Mouse (Mus musculus) liver, embryonic 16.5 days (tissue): ENCODE results near the gene Neurl2. TPM values are rescaled to one million over a fixed set of nuclear protein-coding genes. Genes with fewer than 3 reads are reported as not detected.
"Not testable (repeated sequence)": the region's sequence is repeated elsewhere in the genome, so short reads cannot be mapped to it uniquely, and the experiment has no call there.

Source experiments
- ATAC-seq: fragments of 200-750 bp; cut with Nextera tagmentation; 2 replicates; pipeline ENCODE4 v1.8.0; 2017; ENCODE audit warnings: low read depth, mild to moderate bottlenecking, moderate number of reproducible peaks, moderate library complexity
- H3K27ac ChIP-seq: fragments of 300-500 bp; sonication (generic); 2 replicates; pipeline ENCODE4 v1.5.1; 2014; ENCODE audit warnings: mild to moderate bottlenecking, low read length
- H3K27me3 ChIP-seq: fragments of 300-500 bp; sonication (generic); 2 replicates; pipeline ENCODE4 v1.6.1; 2014; ENCODE audit warnings: low read depth, low read length, mixed read lengths; ENCODE audit not compliant: control insufficient read depth, insufficient read depth
- H3K36me3 ChIP-seq: fragments of 300-500 bp; sonication (generic); 2 replicates; pipeline ENCODE4 v1.6.1; 2014; ENCODE audit warnings: mild to moderate bottlenecking; ENCODE audit not compliant: control insufficient read depth, insufficient read depth
- H3K4me1 ChIP-seq: fragments of 300-500 bp; sonication (generic); 2 replicates; pipeline ENCODE4 v1.6.1; 2014; ENCODE audit warnings: low read depth, low read length, mixed read lengths; ENCODE audit not compliant: control insufficient read depth
- H3K4me2 ChIP-seq: fragments of 300-500 bp; sonication (generic); 2 replicates; pipeline ENCODE4 v1.6.1; 2014; ENCODE audit warnings: low read depth, low read length, mixed read lengths
- H3K4me3 ChIP-seq: fragments of 300-500 bp; sonication (generic); 2 replicates; pipeline ENCODE4 v1.5.1; 2014; ENCODE audit warnings: low read depth, mild to moderate bottlenecking, low read length
- H3K9ac ChIP-seq: fragments of 300-500 bp; sonication (generic); 2 replicates; pipeline ENCODE4 v1.6.1; 2014; ENCODE audit warnings: low read depth, low read length
- H3K9me3 ChIP-seq: fragments of 300-500 bp; sonication (generic); replicated peaks from 2 replicates; pipeline ENCODE4 v1.6.1; 2016; ENCODE audit warnings: low read length; ENCODE audit not compliant: control insufficient read depth
- WGBS: fragments of 180-500 bp; shearing (Covaris S2); extraction: QIAGEN DNeasy Blood & Tissue Kit; methylation state at CpG from one replicate; pipeline ENCODE4 v1.1.7; 2014; ENCODE audit not compliant: insufficient replicate concordance; 5-methylcytosine and 5-hydroxymethylcytosine counted together
- polyA plus RNA-seq: library from polyadenylated mRNA; unstranded; fragments of >200 nt; fragmentation: Nextera tagmentation; extraction: Ambion mirVana; gene quantifications from 2 replicates; pipeline ENCODE4 v1.2.1, GENCODE M21; 2015

The Neurl2 gene
- polyA plus RNA-seq, 1 experiment from 2014 or later: 2.5 TPM

DNA sequence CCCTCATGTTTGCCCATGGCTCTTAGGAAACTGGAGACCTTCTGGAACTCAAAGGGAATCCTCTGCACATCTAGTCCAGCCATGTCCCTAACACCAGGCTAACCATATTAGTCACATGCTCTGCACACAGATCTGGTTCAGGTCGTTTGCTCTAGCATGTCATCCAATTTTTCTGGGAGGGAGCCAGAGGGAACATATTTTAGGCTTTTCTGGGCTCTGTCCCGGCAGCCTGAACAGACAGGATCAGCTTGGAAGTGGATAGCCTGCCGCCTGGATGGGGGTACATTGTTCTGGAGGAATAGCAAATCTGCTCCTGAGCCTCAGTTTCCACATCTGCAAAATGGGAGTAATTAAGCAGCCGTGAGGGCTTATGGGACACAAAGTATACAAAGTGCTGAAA is 27.8 kb upstream of the Neurl2 start:
- Histone ChIP-seq H3K9ac (no peak overlapping the region), H3K4me3 (no peak overlapping the region), H3K9me3 (no peaks in the 10 kb centered on the region), H3K36me3 (no peaks in the 10 kb centered on the region), H3K27ac (no peak overlapping the region), H3K27me3 (peaks cover 27% of the 10 kb centered on the region), H3K4me2 (no peak overlapping the region), H3K4me1 (peaks cover 3% of the 10 kb centered on the region)
- 60% methylated on average over 4 of the region's 4 CpGs for WGBS
- no peak for ATAC-seq

DNA sequence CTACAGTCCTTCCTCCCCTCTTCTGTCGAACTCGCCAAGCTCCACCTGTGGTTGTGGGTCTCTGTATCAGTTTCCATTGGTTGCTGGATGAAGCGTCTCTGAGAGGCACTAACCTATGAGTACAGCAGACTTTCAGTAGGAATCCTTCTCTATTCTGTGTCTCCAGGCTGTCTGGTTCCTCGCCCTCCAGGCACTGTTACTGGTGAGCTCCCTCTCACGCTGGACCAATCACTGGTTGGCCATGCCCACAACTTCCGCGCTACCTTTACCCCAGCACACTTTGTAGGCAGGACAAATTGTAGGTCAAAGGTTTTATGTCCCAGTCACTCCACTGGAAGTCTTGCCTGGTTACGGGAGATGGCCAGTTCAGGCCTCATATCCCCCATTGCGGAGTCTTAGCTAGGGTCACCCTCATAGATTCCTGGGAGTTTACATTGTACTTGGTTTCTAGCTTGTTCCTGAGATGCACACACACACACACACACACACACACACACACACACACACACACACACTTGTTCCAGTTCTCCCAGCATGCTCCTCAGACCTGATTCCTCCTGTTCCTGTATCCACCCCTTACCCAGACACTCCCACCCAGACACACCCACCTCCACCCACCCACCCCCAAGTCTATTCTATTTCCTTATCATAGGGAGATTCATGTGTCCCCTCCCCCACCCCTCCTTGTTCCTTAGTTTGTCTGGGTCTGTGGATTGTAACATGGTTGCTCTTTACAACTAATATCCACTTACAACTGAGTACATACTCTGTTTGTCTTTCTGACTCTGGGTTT is 26.6 kb upstream of the Neurl2 start:
- no peak overlapping the region for H3K4me3 ChIP-seq
- no peaks in the 10 kb centered on the region for H3K36me3 ChIP-seq
- H3K9ac ChIP-seq: no peak overlapping the region

DNA sequence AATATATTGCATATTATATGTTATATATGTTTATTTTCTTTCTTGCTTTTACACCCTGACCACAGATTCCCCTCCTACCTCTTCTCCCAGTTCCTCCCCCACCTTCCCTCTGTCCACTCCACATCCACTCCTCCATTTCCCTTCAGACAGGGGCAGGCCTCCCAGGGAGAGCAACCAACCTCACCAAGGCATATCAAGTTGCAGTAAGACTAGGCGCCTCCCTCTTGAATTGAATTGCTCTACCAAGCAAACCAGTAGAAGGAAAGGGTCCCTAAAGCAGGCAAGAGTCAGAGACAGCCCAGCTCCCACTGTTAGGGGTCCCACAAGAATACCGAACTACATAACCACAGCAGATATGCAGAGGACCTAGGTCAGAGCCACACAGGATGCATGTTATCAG is 25.9 kb upstream of the Neurl2 start:
- Histone ChIP-seq H3K36me3 (no peaks in the 10 kb centered on the region), H3K27me3 (peaks cover 45% of the 10 kb centered on the region)
- ATAC-seq: no peak

More for the DNA sequence above, 26.6 kb upstream of the Neurl2 start:
- no peaks in the 10 kb centered on the region for H3K9me3 ChIP-seq
- peak; percentile 81 for ATAC-seq
- H3K4me1 ChIP-seq: peaks cover 3% of the 10 kb centered on the region
- H3K27ac ChIP-seq: peak overlapping the region; percentile 45; the same call in 1 of the 2 replicates
- WGBS: 43% methylated on average over 9 of the region's 9 CpGs
- H3K4me2 ChIP-seq: peak overlapping the region; percentile 10; the same call in 1 of the 2 replicates
- H3K27me3 ChIP-seq: peaks cover 38% of the 10 kb centered on the region

DNA sequence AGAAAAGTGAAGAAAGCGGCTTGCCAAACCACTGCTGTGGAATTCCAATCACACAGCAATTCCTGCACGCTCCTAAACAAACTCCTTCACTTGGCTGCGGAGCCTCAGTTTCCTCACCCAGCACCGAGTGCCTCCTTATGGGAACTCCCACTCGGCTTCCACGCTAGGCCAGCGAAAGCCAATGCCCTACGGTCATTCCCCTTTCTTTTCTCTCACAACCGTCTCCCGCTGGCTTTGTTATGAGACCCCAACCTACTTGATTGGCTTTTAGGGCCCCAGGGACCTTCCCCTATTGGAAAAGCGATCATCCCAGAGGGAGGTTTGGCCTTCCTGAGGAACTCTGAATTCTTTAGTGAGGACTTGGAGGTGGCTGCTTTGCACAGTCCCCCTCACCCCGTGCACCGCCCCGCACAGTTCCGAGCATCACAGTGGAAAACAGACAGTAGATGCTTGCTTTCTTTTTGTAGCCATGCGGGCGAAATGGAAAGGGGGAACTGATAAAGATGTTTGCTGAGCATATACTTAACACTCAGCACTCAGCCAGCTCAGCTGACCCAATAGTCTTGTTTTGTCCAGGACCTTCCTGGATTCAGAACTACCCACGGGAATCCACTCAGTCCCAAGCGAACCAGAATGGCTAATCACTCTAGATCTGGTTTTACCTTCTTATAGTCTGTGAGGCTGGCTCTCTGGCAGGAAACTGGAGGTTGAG is 24.7 kb upstream of the Neurl2 start:
- Histone ChIP-seq H3K4me2 (peak overlapping the region; percentile 51), H3K9ac (no peak overlapping the region), H3K27ac (no peak overlapping the region), H3K9me3 (no peaks in the 10 kb centered on the region), H3K27me3 (peaks cover 46% of the 10 kb centered on the region), H3K4me1 (peaks cover 3% of the 10 kb centered on the region), H3K36me3 (no peaks in the 10 kb centered on the region), H3K4me3 (peak overlapping the region; percentile 45)
- ATAC-seq: no peak
- WGBS: 7% methylated on average over 19 of the region's 19 CpGs

More for the DNA sequence above, 25.9 kb upstream of the Neurl2 start:
- H3K9me3 ChIP-seq: no peaks in the 10 kb centered on the region
- H3K4me2 ChIP-seq: peak overlapping the region; percentile 10; the same call in 1 of the 2 replicates
- no peak overlapping the region for H3K4me3 ChIP-seq
- peaks cover 3% of the 10 kb centered on the region for H3K4me1 ChIP-seq
- 36% methylated on average over 2 of the region's 2 CpGs for WGBS
- no peak overlapping the region for H3K27ac ChIP-seq
- no peak overlapping the region for H3K9ac ChIP-seq

DNA sequence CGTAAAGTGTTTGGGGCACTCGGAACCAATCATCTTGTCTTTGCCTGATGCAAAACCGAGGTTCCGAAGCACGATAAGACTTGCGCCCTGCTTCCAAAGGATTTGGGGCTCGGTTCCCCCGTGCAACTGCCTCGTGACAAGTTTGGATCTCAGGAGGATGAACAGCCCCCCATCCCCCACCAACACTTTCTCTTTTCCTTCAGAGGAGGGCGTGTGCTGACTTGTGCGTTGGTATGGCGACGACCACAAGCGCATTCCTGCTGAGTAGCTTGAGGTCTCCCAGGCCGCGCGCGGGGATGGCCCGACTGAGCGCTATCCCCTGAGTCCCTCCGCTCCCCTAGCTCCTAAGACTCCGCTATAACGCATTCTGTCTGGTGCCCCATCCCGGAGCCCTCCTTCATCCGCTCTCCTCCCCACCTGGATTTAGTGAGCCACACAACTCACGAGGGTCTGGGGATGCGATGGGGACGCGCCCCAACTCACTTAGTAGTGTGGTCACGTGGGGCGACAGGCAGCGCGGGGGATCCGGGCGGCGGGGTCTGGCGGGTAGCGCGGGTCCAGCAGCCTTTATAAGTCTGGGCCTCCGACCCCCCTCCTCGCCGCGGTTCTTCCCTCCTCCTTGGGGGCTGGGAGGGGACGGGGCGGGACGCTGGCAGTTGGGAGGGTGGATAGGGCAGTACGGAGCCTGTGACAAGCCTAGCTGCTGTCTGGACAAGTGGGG is 24.0 kb upstream of the Neurl2 start, which contains the start of gene Pltp:
Pltp (minus strand) TSS at position 611 of the 721 bp plus-strand sequence.
- Histone ChIP-seq H3K4me2 (peak within 1 kb of the TSS; percentile 51), H3K27ac (no peak within 1 kb of the TSS), H3K9ac (no peak within 1 kb of the TSS), H3K9me3 (no peaks in the 10 kb centered on the region), H3K36me3 (no peaks in the 10 kb centered on the region), H3K27me3 (peaks cover 46% of the 10 kb centered on the region), H3K4me3 (peak within 1 kb of the TSS; percentile 45), H3K4me1 (peaks cover 3% of the 10 kb centered on the region)
- ATAC-seq: no peak
- under 1% methylated on average over 44 of the region's 47 CpGs for WGBS

DNA sequence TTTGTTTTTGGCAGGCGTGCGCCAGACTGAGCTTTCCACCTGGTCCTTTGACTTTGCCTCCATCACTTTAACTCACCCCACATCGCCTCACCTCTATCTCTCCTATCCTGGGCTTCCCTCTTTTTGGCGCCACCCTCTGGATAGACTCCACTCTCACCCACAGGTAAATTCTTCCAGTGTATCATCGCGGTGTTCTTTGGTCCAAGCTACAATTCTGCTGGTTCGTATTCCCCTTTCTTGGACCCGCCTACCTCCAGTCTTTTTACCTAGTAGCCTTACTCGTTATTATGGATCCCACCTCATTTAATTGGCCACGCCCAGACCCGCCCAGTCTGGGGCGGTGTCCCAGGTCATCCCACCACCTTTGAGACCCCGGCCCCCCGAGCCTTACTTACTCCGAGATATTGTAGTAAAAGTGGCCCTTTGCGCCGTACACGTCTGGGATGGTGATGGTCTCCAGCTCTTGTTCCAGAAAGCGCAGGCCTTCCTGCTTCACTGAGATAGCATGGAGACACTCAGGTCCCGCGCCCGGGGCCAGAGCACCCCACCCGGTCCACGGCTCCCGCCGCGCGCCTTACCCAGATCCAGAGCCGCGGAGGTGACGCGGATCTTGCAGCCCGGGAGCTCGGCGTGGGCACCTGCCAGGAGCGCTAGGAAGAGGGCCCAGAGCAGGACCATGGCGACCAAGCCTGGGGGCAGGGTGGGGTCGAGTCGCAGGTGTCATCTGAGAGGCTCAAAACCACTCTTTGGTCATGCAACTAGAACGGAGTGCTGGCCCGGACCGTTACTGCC is 23.2 kb upstream of the Neurl2 start:
- no peak overlapping the region for H3K27ac ChIP-seq
- no peaks in the 10 kb centered on the region; the same call in 1 of the 2 replicates for H3K4me1 ChIP-seq
- no peaks in the 10 kb centered on the region for H3K9me3 ChIP-seq
- H3K4me2 ChIP-seq: peak overlapping the region; percentile 51
- no peak overlapping the region for H3K9ac ChIP-seq
- H3K4me3 ChIP-seq: peak overlapping the region; percentile 45
- peaks cover 46% of the 10 kb centered on the region for H3K27me3 ChIP-seq
- 2% methylated on average over 42 of the region's 42 CpGs for WGBS
- ATAC-seq: no peak
- no peaks in the 10 kb centered on the region for H3K36me3 ChIP-seq

DNA sequence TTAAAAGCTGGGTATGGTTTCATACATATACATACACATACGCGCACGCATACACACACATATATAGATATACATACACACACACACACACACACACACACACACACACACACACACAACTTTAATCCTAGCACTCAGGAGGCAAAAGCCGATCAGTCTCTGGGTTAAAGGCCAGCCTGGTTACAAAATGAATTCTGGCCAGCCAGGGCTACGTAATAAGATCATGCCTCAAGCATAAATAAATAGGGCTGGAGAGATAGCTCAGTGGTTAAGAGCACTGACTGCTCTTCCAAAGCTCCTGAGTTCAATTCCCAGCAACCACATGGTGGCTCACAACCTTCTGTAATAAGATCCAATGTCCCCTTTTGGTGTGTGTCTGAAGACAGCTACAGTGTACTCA is 22.3 kb upstream of the Neurl2 start:
- not testable (repeated sequence) for H3K36me3 ChIP-seq, H3K9me3 ChIP-seq, H3K4me2 ChIP-seq, H3K4me1 ChIP-seq, H3K27ac ChIP-seq, H3K9ac ChIP-seq, H3K4me3 ChIP-seq, ATAC-seq
- WGBS: 71% methylated on average over 5 of the region's 5 CpGs
- peaks cover 46% of the 10 kb centered on the region for H3K27me3 ChIP-seq

DNA sequence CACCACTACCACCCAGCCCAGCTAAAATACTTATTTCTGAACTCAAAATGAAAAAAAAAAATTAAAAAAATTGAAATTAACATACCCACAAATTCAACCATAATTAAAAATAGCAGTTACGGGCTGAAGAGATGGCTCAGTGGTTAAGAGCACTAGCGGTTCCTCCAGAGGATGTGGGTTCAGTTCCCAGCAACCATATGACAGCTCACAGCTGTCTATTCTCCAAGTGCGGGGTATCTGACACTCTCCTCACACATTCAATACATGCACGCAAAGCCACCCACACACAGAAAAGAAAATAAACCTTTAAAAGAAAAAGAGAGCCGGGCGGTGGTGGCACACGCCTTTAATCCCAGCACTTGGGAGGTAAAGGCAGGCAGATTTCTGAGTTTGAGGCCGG is 16.8 kb upstream of the Neurl2 start:
- 64% methylated on average over 8 of the region's 8 CpGs for WGBS
- Histone ChIP-seq H3K4me3 (no peak overlapping the region), H3K4me2 (no peak overlapping the region), H3K9me3 (no peaks in the 10 kb centered on the region), H3K4me1 (no peaks in the 10 kb centered on the region), H3K36me3 (no peaks in the 10 kb centered on the region), H3K9ac (no peak overlapping the region), H3K27me3 (peaks cover 10% of the 10 kb centered on the region), H3K27ac (no peak overlapping the region)
- ATAC-seq: no peak
